Mouse (Mus musculus): ENCODE data around the gene Dapk1.

Dapk1 gene

GRCm38 (mm10) chr13:60662493-60663177 is 60.9 kb downstream of the Dapk1 start:
- DNase-seq (ENCODE audit: low read depth, low spot score): no peak

DNA sequence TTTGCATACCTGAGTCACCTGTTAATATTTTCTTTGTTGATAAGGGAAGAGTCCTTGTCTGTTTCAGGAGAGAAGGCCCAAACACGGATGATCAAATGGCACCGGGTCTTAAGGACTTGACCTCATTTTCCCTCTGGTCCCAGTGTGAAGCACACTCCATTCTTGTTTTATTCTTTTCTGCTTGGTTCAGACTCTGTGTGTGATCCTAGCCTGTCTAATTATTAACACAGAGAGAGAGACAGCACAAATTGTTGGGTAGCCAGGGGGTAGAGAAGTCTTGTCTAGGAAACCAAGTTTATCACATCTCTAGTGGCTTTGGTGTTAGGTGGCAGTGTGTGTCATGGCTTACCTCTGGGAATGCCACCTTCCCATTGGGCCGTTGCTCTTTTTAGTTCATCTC is 62.3 kb downstream of the Dapk1 start:
- DNase-seq (ENCODE audit: low read depth, low spot score): no peak

- DNase-seq (ENCODE audit: low read depth, low spot score): no peak
Observed at GRCm38 (mm10) chr13:60664816-60665215, 63.1 kb downstream of the Dapk1 start.

- DNase-seq (ENCODE audit: low read depth, low spot score): no peak
Observed at GRCm38 (mm10) chr13:60665402-60665801, 63.7 kb downstream of the Dapk1 start.

DNA sequence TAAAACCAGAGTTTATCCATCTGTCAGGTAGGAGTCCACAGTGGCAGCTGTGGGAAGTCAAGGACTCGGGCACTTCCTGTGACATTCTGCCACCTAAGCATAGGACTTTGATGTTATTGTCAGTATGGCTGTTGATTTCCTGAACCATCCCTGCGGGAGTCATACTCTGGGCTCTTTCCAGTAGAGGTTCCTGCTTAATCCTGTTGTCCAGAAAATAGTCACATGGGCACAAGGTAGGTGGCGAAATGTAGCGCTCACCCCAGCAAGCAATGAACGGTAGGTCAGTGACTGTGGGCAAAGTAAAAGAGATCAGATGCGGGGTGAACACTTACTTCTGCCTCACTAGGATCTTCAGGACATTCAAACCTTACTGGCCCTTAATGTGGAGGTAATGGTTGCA is 66.3 kb downstream of the Dapk1 start:
- DNase-seq (ENCODE audit: low read depth, low spot score): no peak

DNA sequence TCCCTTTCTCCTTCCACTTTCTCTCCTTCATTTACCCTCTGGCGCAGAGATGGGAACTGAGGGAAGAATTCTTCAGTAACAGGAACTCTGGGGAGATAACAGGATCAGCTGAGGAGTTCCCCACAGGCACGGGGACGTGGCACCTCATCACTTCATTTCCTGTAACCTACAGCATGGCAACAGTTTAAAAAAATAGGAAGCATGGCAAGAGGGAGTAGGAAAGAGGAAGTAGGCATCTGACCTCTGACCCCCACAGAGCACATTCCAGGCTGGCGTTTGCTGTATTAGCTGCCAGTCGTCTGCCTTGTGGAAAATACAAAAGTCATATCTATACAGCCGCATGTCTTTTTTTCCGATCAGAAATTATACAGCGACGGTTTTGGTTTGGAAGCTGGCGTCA is 68.9 kb downstream of the Dapk1 start:
- DNase-seq (ENCODE audit: low read depth, low spot score): no peak

DNA sequence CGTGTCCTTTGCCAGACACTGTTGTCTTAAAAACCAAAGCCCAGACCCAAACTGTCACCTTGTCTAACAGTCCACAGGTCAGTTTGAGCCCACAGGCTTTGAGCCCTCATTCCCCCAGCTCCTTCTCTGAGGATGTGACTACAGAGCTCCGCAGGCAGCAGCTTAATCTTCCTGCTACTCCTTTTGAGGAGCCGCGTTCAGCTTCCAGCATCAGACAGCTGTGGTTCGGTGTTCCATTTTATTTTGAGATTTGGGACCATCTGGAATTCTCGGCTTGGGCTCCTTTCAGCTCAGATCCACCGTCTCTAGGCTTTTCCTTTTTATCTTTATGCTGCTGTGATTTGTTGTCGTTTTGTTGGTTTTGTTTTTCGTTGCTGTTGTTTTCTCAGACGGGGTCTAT is 69.5 kb downstream of the Dapk1 start:
- no peak for DNase-seq (ENCODE audit: low read depth, low spot score)

GRCm38 (mm10) chr13:60672287-60672686 is 70.5 kb downstream of the Dapk1 start:
- DNase-seq (ENCODE audit: low read depth, low spot score): no peak

DNA sequence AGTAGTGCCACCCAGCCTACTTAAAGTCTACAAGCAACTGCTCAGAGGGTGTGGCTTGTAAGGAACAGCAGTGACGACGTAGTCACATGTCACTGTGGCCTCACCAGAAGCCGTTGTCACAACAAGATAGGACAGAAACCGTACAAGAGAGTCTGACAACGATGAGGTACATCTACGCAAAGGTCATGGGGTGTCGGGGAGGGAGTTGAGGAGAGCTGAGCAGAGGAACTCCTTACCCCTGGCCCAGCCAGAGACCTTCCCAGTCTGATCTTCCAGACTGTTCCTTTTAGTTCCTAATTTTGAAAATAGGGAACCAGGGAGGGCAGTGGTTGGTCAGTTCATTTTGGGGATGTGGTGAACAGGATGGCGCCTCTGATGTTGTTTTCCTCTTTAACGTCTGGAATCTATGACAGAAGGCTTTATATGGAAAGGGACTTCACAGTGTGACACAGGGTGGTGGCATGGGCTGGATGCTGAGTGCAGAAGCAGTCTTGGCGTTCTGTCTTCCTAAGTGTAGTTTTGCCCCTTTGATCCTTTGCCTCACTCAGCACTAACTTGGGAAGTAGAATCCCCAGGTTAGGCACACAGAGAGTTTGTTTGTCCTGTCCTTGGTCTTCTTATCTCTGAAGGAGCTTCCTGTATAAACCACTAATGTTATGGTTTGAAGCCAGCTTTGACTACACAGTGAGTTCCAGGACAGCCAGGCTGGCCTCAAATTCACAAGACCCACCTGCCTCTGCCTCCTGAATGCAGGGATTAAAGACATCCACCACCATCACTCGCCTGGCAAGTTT is 71.3 kb downstream of the Dapk1 start:
- DNase-seq (ENCODE audit: low read depth, low spot score): no peak

GRCm38 (mm10) chr13:60674301-60674700 is 72.6 kb downstream of the Dapk1 start:
- no peak for DNase-seq (ENCODE audit: low read depth, low spot score)

- no peak for DNase-seq (ENCODE audit: low read depth, low spot score)
Observed at GRCm38 (mm10) chr13:60674911-60675310, 73.2 kb downstream of the Dapk1 start.

DNA sequence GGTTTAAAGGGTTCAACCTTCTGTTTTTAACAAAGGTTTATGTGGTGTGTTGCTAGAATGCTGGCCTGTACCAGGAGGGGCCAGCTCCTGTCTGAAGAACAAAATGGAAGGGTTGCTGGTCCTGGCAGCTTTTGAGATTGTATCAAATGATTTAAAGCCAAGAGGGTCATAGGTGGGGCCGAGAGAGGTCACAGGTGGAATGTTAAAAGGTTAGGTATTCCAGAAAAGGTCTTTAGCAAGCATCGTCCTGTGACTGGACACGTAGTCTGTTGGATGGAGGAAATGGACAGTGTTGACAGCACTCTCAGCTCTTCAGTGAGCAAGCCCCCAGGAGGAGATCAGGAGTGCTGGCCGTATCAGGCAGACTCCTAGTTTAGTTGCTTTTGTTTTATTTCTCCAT is 73.7 kb downstream of the Dapk1 start:
- DNase-seq (ENCODE audit: low read depth, low spot score): no peak

GRCm38 (mm10) chr13:60678912-60679311 is 77.2 kb downstream of the Dapk1 start:
- no peak for DNase-seq (ENCODE audit: low read depth, low spot score)

GRCm38 (mm10) chr13:60682714-60683695 is 81.3 kb downstream of the Dapk1 start:
- DNase-seq (ENCODE audit: low read depth, low spot score): no peak

DNA sequence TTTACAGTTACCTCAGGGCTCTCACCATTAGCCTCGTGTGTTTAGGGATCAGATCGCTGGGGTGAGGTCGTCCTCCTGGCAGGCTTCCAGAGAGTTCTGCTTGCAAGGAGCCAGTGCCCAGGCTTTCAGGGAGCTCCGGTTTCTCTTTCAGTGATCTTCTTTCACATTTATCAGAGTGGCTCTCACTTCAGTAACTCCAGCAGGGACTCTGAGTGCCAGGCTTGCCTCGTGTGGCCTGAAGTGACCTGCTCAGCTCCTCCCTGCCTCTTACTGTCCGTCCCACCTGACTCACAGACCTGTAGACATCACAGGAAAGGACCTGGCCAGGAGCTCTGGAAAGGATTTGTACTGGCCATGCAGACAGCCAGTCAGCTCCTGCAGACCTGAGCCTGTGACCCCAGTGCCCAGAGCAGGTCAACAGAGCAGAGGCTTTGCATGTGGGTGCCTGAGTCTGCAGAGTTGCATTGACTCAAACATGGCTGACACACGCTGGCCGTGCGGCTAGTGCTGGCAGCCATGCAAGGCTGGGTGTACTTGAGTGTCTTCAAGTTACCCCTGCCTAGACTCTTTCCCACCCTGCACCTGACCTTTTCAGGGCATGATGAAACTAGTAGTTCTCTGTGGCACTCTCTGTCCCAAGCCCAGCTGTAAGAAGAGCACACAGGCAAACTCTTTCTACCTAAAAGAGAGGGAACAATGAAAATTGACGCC is 82.5 kb downstream of the Dapk1 start:
- no peak for DNase-seq (ENCODE audit: low read depth, low spot score)

DNA sequence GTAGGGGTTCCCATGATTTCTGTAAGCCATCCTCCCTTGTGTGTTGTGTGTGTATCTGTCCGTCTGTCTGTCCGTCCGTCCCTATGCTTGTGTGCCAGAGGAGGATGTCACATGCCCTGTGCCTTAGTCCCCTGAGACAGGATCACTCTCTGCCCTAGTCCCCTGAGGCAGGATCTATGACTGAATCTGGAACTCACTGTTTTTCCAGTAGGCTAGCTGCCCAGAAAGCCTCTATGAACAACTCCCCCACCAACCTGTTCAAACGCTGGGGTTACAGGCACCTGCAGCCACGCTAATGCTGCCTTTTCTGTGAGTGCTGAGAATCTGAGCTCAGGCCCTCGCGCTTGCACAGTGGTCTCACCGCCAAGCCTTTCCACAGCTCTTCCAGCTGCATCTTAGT is 83.1 kb downstream of the Dapk1 start:
- DNase-seq (ENCODE audit: low read depth, low spot score): no peak

- no peak for DNase-seq (ENCODE audit: low read depth, low spot score)
Observed at GRCm38 (mm10) chr13:60685216-60685615, 83.5 kb downstream of the Dapk1 start.

DNA sequence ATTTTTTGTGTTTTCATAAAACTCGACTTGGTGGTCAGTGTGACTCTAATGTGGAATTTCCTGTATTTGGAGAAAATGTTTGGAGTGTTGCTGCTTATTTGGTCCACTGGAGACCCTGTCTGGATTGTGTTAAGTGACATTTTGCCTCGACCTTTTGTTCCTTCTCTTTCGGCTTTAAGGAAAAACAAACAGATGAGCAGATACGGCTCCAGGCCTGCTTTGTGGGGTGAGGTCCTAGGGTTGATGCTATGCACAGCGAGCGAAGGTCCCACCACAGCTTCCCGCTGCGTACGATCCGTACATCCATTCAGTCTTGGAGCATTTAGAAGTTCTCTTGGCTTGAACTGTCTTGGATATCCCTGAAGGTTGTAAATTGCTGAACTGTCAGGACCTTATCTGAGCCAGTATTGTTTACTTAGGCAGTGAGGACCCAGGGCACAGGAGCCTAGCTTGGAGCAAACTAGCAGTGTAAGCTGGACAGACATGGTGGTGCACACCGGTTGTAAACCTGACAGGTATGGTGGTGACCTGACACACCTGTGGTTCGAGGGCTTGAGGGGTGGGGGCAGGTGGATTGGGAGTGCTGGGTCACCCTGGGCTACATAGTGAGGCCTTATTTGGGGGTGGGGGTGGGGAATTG is 84.4 kb downstream of the Dapk1 start:
- DNase-seq (ENCODE audit: low read depth, low spot score): no peak

DNA sequence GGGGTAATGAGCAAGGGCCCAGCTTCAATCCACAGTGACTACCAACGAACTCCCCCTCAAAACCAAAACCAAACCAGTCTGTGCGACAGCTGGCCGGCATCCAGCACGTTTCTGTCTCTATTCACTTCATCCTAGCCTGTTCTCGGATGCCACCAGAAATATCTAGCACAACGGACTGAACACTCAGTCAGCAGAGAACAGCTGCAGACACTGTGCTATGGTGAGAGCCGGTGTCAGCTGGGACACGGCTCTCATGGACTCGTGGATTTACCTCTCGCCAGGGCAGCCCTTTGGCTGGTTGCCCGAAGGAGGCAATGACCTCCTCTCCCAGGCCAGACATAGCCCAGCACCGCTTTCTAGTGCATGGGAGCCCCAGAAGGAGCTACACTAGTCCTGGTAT is 85.2 kb downstream of the Dapk1 start:
- DNase-seq (ENCODE audit: low read depth, low spot score): no peak

DNA sequence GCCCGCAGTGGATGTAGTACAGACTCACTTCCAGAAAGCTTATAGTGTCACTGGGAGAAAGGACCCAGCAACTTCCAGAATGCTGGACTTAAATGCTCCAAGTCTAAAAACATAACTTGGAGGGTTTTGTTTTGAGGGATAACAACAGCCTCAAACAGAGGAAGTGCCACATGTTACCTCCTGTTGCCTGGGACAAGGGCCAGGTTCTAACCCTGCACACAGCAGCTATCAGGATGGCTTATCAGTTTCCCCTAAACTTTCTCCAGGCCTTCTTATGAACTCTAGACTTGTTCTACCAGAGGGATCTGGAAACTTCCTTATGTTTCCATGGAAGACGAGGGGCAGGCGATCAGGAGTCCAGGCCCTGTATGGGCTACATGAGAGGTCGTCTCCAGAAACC is 85.7 kb downstream of the Dapk1 start:
- DNase-seq (ENCODE audit: low read depth, low spot score): no peak

- no peak for DNase-seq (ENCODE audit: low read depth, low spot score)
Observed at GRCm38 (mm10) chr13:60687891-60688290, 86.1 kb downstream of the Dapk1 start.
